ENCODE assay signal across 8 mouse cellular contexts in genomic region chr6:87669894-87670588, GRCm38 (mm10). TPM values are rescaled to one million over a fixed set of nuclear protein-coding genes. Genes with fewer than 3 reads are reported as not detected.
DNase-seq lines count a peak whose midpoint lies in the region; ATAC-seq lines count a peak whose summit lies in the region.

No protein-coding gene starts in this region.

- no peak overlapping the region for H3K27ac ChIP-seq in forebrain, embryonic 15.5 days (replicated peaks)
- H3K27ac ChIP-seq in forebrain, embryonic 10.5 days, result no peak overlapping the region
- H3K27ac ChIP-seq in hindbrain, embryonic 14.5 days, result no peak overlapping the region
- no peak overlapping the region for H3K27ac ChIP-seq in limb, embryonic 10.5 days
- H3K27ac ChIP-seq in midbrain, embryonic 10.5 days (replicated peaks), result no peak overlapping the region
- H3K27ac ChIP-seq in stomach, embryonic 14.5 days (ENCODE audit: low read length), result no peak overlapping the region

- no peaks in the 10 kb centered on the region for H3K9me3 ChIP-seq in forebrain, embryonic 15.5 days
- no peaks in the 10 kb centered on the region for H3K9me3 ChIP-seq in forebrain, embryonic 10.5 days
- no peaks in the 10 kb centered on the region for H3K9me3 ChIP-seq in hindbrain, embryonic 14.5 days (ENCODE audit: control insufficient read depth, low read length)
- no peaks in the 10 kb centered on the region for H3K9me3 ChIP-seq in limb, embryonic 10.5 days (replicated peaks)
- no peaks in the 10 kb centered on the region; the same call in 1 of the 2 replicates for H3K9me3 ChIP-seq in midbrain, embryonic 10.5 days (replicated peaks)
- no peaks in the 10 kb centered on the region for H3K9me3 ChIP-seq in stomach, embryonic 14.5 days (ENCODE audit: control insufficient read depth, low read depth, low read length)

- peak overlapping the region; percentile 16 for H3K4me2 ChIP-seq in forebrain, embryonic 15.5 days (replicated peaks)
- H3K4me2 ChIP-seq in hindbrain, embryonic 14.5 days (replicated peaks), result peak overlapping the region; percentile 62
- peak overlapping the region; percentile 19 for H3K4me2 ChIP-seq in stomach, embryonic 14.5 days (replicated peaks; ENCODE audit: low read depth, low read length)

- no peak for DNase-seq in forebrain, embryonic 10.5 days (ENCODE audit: extremely low spot score, low spot score)
- DNase-seq in MEL-GATA-1-ER (ENCODE audit: extremely low read depth, low read depth), result peak; percentile 79
- peak; percentile 89 for DNase-seq in embryo, embryonic 11 days
- DNase-seq in hindbrain, embryonic 14.5 days (ENCODE audit: low spot score), result peak; percentile 88
- peak; percentile 39 for DNase-seq in limb, embryonic 10.5 days (ENCODE audit: low spot score)
- peak; percentile 32 for DNase-seq in midbrain, embryonic 10.5 days (ENCODE audit: low spot score)

- H3K9ac ChIP-seq in forebrain, embryonic 15.5 days (replicated peaks), result no peak overlapping the region
- no peak overlapping the region for H3K9ac ChIP-seq in hindbrain, embryonic 14.5 days
- no peak overlapping the region for H3K9ac ChIP-seq in stomach, embryonic 14.5 days (replicated peaks; ENCODE audit: low read depth, low read length)

- no peak overlapping the region for H3K4me3 ChIP-seq in forebrain, embryonic 15.5 days
- H3K4me3 ChIP-seq in forebrain, embryonic 10.5 days, result no peak overlapping the region
- H3K4me3 ChIP-seq in hindbrain, embryonic 14.5 days (replicated peaks; ENCODE audit: low read length), result no peak overlapping the region
- H3K4me3 ChIP-seq in limb, embryonic 10.5 days, result no peak overlapping the region
- H3K4me3 ChIP-seq in midbrain, embryonic 10.5 days, result no peak overlapping the region; the same call in 1 of the 2 replicates
- H3K4me3 ChIP-seq in stomach, embryonic 14.5 days (ENCODE audit: low read depth, low read length), result no peak overlapping the region

- no peaks in the 10 kb centered on the region for H3K27me3 ChIP-seq in forebrain, embryonic 15.5 days
- H3K27me3 ChIP-seq in forebrain, embryonic 10.5 days (ENCODE audit: poor library complexity, severe bottlenecking), result no peaks in the 10 kb centered on the region
- H3K27me3 ChIP-seq in hindbrain, embryonic 14.5 days (ENCODE audit: control insufficient read depth, insufficient read depth, low read length), result no peaks in the 10 kb centered on the region
- no peaks in the 10 kb centered on the region for H3K27me3 ChIP-seq in limb, embryonic 10.5 days (ENCODE audit: low read depth, poor library complexity, severe bottlenecking)
- no peaks in the 10 kb centered on the region for H3K27me3 ChIP-seq in midbrain, embryonic 10.5 days (ENCODE audit: low read depth, poor library complexity, severe bottlenecking)
- no peaks in the 10 kb centered on the region for H3K27me3 ChIP-seq in stomach, embryonic 14.5 days (ENCODE audit: control insufficient read depth, insufficient read depth, low read length)

- ATAC-seq in forebrain, embryonic 15.5 days (replicated peaks), result no peak
- ATAC-seq in hindbrain, embryonic 14.5 days (ENCODE audit: low FRiP score), result no peak
- ATAC-seq in stomach, embryonic 14.5 days (ENCODE audit: insufficient number of reproducible peaks, insufficient read depth, low FRiP score, low read depth), result no peak

- 25% methylated on average over 7 of the region's 7 CpGs for WGBS in forebrain, embryonic 15.5 days
- WGBS in forebrain, embryonic 10.5 days, result 37% methylated on average over 7 of the region's 7 CpGs
- WGBS in hindbrain, embryonic 14.5 days, result 32% methylated on average over 7 of the region's 7 CpGs
- 40% methylated on average over 7 of the region's 7 CpGs for WGBS in limb, embryonic 10.5 days
- 38% methylated on average over 7 of the region's 7 CpGs for WGBS in midbrain, embryonic 10.5 days
- WGBS in stomach, embryonic 14.5 days, result 40% methylated on average over 7 of the region's 7 CpGs

- peaks cover 23% of the 10 kb centered on the region for H3K4me1 ChIP-seq in forebrain, embryonic 15.5 days
- H3K4me1 ChIP-seq in forebrain, embryonic 10.5 days, result peaks cover 37% of the 10 kb centered on the region
- peaks cover 19% of the 10 kb centered on the region for H3K4me1 ChIP-seq in hindbrain, embryonic 14.5 days (replicated peaks; ENCODE audit: control insufficient read depth, insufficient read depth, low read length)
- H3K4me1 ChIP-seq in limb, embryonic 10.5 days, result peaks cover 18% of the 10 kb centered on the region
- H3K4me1 ChIP-seq in midbrain, embryonic 10.5 days, result peaks cover 34% of the 10 kb centered on the region
- peaks cover 9% of the 10 kb centered on the region for H3K4me1 ChIP-seq in stomach, embryonic 14.5 days (ENCODE audit: control insufficient read depth, insufficient read depth, low read length)

- peaks cover 2% of the 10 kb centered on the region; the same call in 1 of the 2 replicates for H3K36me3 ChIP-seq in forebrain, embryonic 15.5 days
- H3K36me3 ChIP-seq in forebrain, embryonic 10.5 days (replicated peaks), result peaks cover 8% of the 10 kb centered on the region
- H3K36me3 ChIP-seq in hindbrain, embryonic 14.5 days (replicated peaks; ENCODE audit: control insufficient read depth, insufficient read depth), result no peaks in the 10 kb centered on the region
- peaks cover 3% of the 10 kb centered on the region for H3K36me3 ChIP-seq in limb, embryonic 10.5 days
- peaks cover 7% of the 10 kb centered on the region for H3K36me3 ChIP-seq in midbrain, embryonic 10.5 days
- no peaks in the 10 kb centered on the region for H3K36me3 ChIP-seq in stomach, embryonic 14.5 days (ENCODE audit: control insufficient read depth, insufficient read depth, low read length)

RNA-seq across cellular contexts. Expression of gene Aplf, which starts 2.0 kb away (rescaled TPM):
- polyA plus RNA-seq in forebrain, embryonic 15.5 days (2015; fragmentation: Nextera tagmentation; extraction: Ambion mirVana), result 12.9 and 13.9 TPM in 2 replicates
- polyA plus RNA-seq in forebrain, embryonic 10.5 days (2016; fragmentation: Nextera tagmentation; extraction: Ambion mirVana), result 12.9 and 13.0 TPM in 2 replicates
- polyA plus RNA-seq in hindbrain, embryonic 14.5 days (2014; fragmentation: Nextera tagmentation; extraction: Ambion mirVana), result 9.9 TPM in 2 replicates
- polyA plus RNA-seq in limb, embryonic 10.5 days (2016; fragmentation: Nextera tagmentation; extraction: Ambion mirVana), result 12.6 and 12.7 TPM in 2 replicates
- 13.2 and 13.8 TPM in 2 replicates for polyA plus RNA-seq in midbrain, embryonic 10.5 days (2016; fragmentation: Nextera tagmentation; extraction: Ambion mirVana)
- 14.9 and 18.1 TPM in 2 replicates for polyA plus RNA-seq in stomach, embryonic 14.5 days (2014; fragmentation: Nextera tagmentation; extraction: Ambion mirVana)
